Mouse (Mus musculus) olfactory bulb, adult 2 months (tissue): ENCODE data around the gene Gucy2g. TPM values are rescaled to one million over a fixed set of nuclear protein-coding genes. Genes with fewer than 3 reads are reported as not detected.

Experiments
- H3K27ac ChIP-seq: fragments of 200-500 bp; 2 replicates; pipeline ENCODE4 v1.5.1; 2012; ENCODE audit warnings: low read depth, low read length; ENCODE audit not compliant: insufficient read depth
- H3K4me1 ChIP-seq: fragments of 200-500 bp; 2 replicates; pipeline ENCODE4 v1.6.1; 2012; ENCODE audit warnings: low read length; ENCODE audit not compliant: control insufficient read depth, insufficient read depth
- H3K4me3 ChIP-seq: fragments of 200-500 bp; 2 replicates; pipeline ENCODE4 v1.5.1; 2012; ENCODE audit warnings: mild to moderate bottlenecking, low read depth, low read length, moderate library complexity; ENCODE audit not compliant: insufficient read depth
- CTCF ChIP-seq: fragments of 200-500 bp; IDR thresholded peaks from 2 replicates; pipeline ENCODE4 v1.5.1; 2012; ENCODE audit warnings: low read depth, mild to moderate bottlenecking, low read length, moderate library complexity; ENCODE audit not compliant: insufficient read depth
- POLR2A ChIP-seq: fragments of 200-500 bp; IDR thresholded peaks from 2 replicates; pipeline ENCODE4 v1.6.1; 2012; ENCODE audit warnings: mild to moderate bottlenecking, low read depth, low read length, moderate library complexity; ENCODE audit not compliant: insufficient read depth
- WGBS: fragments of 180-500 bp; shearing (Covaris S2); methylation state at CpG from one replicate; pipeline ENCODE4 v1.1.7; 2018; 5-methylcytosine and 5-hydroxymethylcytosine counted together
- polyA plus RNA-seq: library from polyadenylated mRNA; stranded (reverse); fragments of >200 nt; gene quantifications from 2 replicates; pipeline ENCODE4 v1.2.4, GENCODE M21; 2012; ENCODE audit warnings: low replicate concordance; ENCODE audit not compliant: missing spikeins, insufficient read depth, insufficient read length

Gene Gucy2g
- polyA plus RNA-seq, 1 experiment, result not detected

GRCm38 (mm10) chr19:55149646-55150045 is 91.4 kb downstream of the Gucy2g start:
- 65% methylated on average over 6 of the region's 6 CpGs for WGBS
- no peak overlapping the region for H3K4me3 ChIP-seq
- TF ChIP-seq CTCF (no peak), POLR2A (no peak)
- H3K4me1 ChIP-seq, result peaks cover 10% of the 10 kb centered on the region
- H3K27ac ChIP-seq, result no peak overlapping the region

GRCm38 (mm10) chr19:55148109-55148508 is 92.9 kb downstream of the Gucy2g start:
- Histone ChIP-seq H3K4me3 (no peak overlapping the region), H3K4me1 (peaks cover 13% of the 10 kb centered on the region), H3K27ac (no peak overlapping the region)
- TF ChIP-seq CTCF (no peak), POLR2A (no peak)
- 93% methylated on average over 6 of the region's 6 CpGs for WGBS

Other genes starting within 250 kb of the Gucy2g start
- gene Gpam, start 114.0 kb downstream of the Gucy2g start, polyA plus RNA-seq, result not detected in 2 replicates
- gene Tectb, start 60.5 kb downstream of the Gucy2g start, polyA plus RNA-seq, result not detected in 2 replicates
- not detected in 2 replicates for gene Acsl5, start 10.7 kb upstream of the Gucy2g start, polyA plus RNA-seq
- gene Zdhhc6, start 74.8 kb upstream of the Gucy2g start, polyA plus RNA-seq, result 810 TPM in 1 of 2 replicates, not detected in the other
- gene Vti1a, start 75.1 kb upstream of the Gucy2g start, polyA plus RNA-seq, result not detected in 2 replicates